Mouse (Mus musculus) monocyte, adult 5-6 weeks (primary cell): ENCODE data around the gene Nkain4. TPM values are rescaled to one million over a fixed set of nuclear protein-coding genes. Genes with fewer than 3 reads are reported as not detected.

Source experiments
- ATAC-seq: fragments of 153-309, 156-312 bp; replicated peaks from 2 replicates; pipeline ENCODE4 v1.8.0; 2017; ENCODE audit warnings: mild to moderate bottlenecking; ENCODE audit not compliant: low TSS enrichment, insufficient number of reproducible peaks, severe bottlenecking, poor library complexity, low FRiP score
- total RNA-seq: library from RNA; stranded (forward); fragments of 200-1000, 200-491, 200-594 nt; gene quantifications from 3 replicates; pipeline ENCODE4 v1.2.3, GENCODE M21; 2017

The Nkain4 gene
- total RNA-seq, 1 experiment from 2014 or later: not detected

GRCm38 (mm10) chr2:180959605-180960004, 5.1 kb upstream of the Nkain4 start:
- ATAC-seq: no peak

- ATAC-seq: no peak
Observed at GRCm38 (mm10) chr2:180953638-180954037, 861 bp downstream of the Nkain4 start.

- ATAC-seq: no peak
Observed at GRCm38 (mm10) chr2:180952731-180953171, 1.7 kb downstream of the Nkain4 start.

- ATAC-seq: no peak
Observed at GRCm38 (mm10) chr2:180949947-180950346, 4.6 kb downstream of the Nkain4 start.

GRCm38 (mm10) chr2:180941869-180942268, 12.6 kb downstream of the Nkain4 start:
- ATAC-seq: no peak

- ATAC-seq: no peak
Observed at GRCm38 (mm10) chr2:180940187-180940586, 14.3 kb downstream of the Nkain4 start.

GRCm38 (mm10) chr2:180932418-180932817, 22.1 kb downstream of the Nkain4 start:
- no peak for ATAC-seq

GRCm38 (mm10) chr2:180928723-180929122, 25.8 kb downstream of the Nkain4 start, which contains the start of gene Birc7:
Birc7 (plus strand) TSS chr2:180929023.
- ATAC-seq: no peak

- 0 out of 2 replicates have a peak, but pooled peaks have one; percentile 43 for ATAC-seq
Observed at GRCm38 (mm10) chr2:180925176-180925575, 29.3 kb downstream of the Nkain4 start.

GRCm38 (mm10) chr2:180922739-180923138, 31.8 kb downstream of the Nkain4 start:
- ATAC-seq: no peak

- ATAC-seq: peak; percentile 83
Observed at GRCm38 (mm10) chr2:180920810-180921400, 33.6 kb downstream of the Nkain4 start, which contains the start of gene Ythdf1. Ythdf1 (minus strand) TSS chr2:180920949.

- 0 out of 2 replicates have a peak, but pooled peaks have one; percentile 4 for ATAC-seq
Observed at GRCm38 (mm10) chr2:180919913-180920809, 34.3 kb downstream of the Nkain4 start.

GRCm38 (mm10) chr2:180915886-180916433, 38.5 kb downstream of the Nkain4 start:
- ATAC-seq: no peak

GRCm38 (mm10) chr2:180910928-180911327, 43.6 kb downstream of the Nkain4 start:
- no peak for ATAC-seq

- ATAC-seq: no peak
Observed at GRCm38 (mm10) chr2:180905556-180906221, 48.8 kb downstream of the Nkain4 start.

GRCm38 (mm10) chr2:180904435-180905208, 49.9 kb downstream of the Nkain4 start:
- no peak for ATAC-seq

- ATAC-seq: no peak
Observed at GRCm38 (mm10) chr2:180902086-180902485, 52.4 kb downstream of the Nkain4 start.

GRCm38 (mm10) chr2:180897857-180898256, 56.6 kb downstream of the Nkain4 start:
- no peak for ATAC-seq
